Mouse (Mus musculus) thymus, postnatal 10 days (tissue): ENCODE results near the gene Cntnap4.
"Not testable (repeated sequence)": the region's sequence is repeated elsewhere in the genome, so short reads cannot be mapped to it uniquely, and the experiment has no call there.

Experiments
- DNase-seq, 2 experiments: peaks; one replicate each; pipeline ENCODE4 v3.0.0; 2021; ENCODE audit warnings: low spot score in 2 of 2

Gene Cntnap4

GRCm38 (mm10) chr8:112724918-112725317 lies 155.1 kb downstream of the Cntnap4 start:
- DNase-seq: no peak

- no peak for DNase-seq
Observed at GRCm38 (mm10) chr8:112730583-112731432, 161.0 kb downstream of the Cntnap4 start.

GRCm38 (mm10) chr8:112735575-112735974 lies 165.7 kb downstream of the Cntnap4 start:
- no peak for DNase-seq

- no peak for DNase-seq
Observed at GRCm38 (mm10) chr8:112743331-112743730, 173.5 kb downstream of the Cntnap4 start.

DNA sequence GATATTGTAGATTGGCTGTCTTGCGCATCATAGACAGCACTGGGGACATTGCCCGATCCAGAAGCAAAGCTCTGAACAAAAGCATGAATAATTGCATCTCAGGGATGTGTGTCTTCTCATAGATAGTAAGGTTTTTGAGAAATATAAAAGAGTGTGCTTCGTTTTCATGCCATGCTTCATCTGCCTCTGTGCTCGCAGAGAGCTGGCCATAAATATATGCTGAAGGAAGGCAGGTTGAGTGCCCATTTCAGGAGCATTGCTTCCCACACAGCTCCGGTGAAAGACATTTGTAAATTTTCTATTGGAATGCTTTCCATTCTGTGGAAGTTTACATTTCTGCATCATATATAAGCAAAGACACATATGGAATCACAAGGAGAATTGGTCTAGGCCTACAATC lies 177.5 kb downstream of the Cntnap4 start:
- DNase-seq: no peak

DNA sequence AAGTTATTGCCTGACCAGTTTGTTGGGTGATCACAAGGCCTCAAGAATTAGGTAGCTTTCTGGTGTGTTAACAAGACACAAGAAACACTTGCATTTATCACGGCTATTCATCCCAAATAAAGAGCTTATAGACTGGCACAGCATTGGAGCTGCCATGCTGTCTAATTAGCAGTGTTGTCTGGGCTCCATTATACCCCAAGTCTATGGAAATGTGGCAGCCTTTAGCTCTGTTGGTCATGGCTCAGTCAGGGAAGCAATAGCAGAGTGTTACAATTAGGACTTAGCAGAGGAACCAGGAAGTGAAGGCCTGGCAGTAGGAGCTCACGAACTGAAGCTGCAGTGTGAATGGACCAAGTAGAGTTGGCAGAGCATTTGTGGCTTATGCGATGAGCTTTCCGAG lies 185.3 kb downstream of the Cntnap4 start:
- no peak for DNase-seq

DNA sequence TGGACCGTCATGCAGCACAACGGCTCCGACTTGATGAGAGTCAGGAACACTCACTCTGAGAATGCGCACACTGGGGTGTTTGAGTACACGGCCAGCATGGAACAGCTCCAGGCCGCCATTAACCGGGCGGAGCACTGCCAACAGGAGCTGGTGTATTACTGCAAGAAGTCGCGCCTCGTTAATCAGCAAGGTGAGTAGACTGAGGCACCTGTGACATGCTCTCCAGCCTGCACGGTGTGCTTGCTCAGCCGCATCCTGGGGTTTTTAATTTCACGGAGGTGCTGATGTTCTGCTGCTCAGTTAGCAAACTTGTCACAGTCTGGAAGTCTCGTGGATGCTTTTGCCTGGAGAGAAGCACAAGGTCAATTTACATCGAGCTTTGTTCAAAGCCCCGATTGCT lies 233.2 kb downstream of the Cntnap4 start:
- DNase-seq: no peak

GRCm38 (mm10) chr8:112809382-112809781 lies 239.5 kb downstream of the Cntnap4 start:
- DNase-seq: no peak

- no peak for DNase-seq
Observed at GRCm38 (mm10) chr8:112841057-112841456, 271.2 kb downstream of the Cntnap4 start.

DNA sequence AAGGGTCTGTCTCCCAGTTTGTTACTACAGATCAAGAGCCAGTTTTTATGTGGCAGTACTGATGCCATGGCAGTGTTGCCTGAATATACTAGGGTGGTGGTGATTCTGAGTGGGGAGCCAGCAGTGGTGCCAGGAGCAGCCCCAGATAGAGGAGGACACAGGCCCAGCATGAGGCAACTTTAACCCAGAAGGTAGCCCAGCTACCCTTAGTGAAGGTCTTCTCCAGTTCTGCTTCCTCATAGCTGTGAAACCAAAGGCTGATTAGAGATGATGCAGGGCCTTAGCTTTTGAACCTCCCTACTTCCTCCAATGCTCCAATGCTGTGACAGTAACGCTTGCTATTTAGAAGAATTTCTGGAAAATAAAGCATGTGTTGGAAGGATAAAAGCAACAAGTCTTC lies 279.7 kb downstream of the Cntnap4 start:
- not testable (repeated sequence) for DNase-seq

DNA sequence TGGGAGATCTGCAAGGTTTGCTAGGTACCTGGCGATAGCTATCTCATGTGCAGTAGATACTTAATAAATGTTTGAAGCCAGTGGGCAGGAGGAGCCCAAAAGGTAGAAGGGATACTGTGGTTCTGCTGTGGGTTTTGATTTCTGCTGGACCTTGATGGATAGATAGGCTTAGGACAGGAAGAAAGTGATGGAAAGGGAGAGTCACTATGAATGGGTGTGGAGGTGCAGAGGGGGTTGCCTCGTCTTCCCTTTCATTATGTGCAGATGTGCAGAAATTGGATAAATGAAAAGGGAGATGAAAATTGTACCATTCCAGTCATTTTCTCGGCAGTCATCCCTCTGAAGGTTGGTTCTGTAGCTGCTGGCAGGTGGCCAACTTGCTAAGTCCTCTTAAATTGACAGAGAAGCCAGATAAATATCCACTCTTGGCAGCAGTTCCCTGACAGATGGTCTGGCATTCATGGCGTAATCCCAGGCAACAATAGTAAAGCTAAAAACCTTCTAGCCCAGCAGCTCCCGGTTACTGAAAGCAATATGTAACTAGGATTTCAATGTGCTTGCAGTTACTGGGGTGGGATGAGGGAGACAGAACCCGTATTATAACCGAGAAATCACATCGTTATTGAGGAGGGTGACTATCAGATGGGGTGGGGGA lies 336.7 kb downstream of the Cntnap4 start:
- DNase-seq: no peak

GRCm38 (mm10) chr8:112909527-112909926 lies 339.7 kb downstream of the Cntnap4 start:
- DNase-seq: no peak

GRCm38 (mm10) chr8:112911422-112911821 lies 341.6 kb downstream of the Cntnap4 start:
- DNase-seq: no peak

DNA sequence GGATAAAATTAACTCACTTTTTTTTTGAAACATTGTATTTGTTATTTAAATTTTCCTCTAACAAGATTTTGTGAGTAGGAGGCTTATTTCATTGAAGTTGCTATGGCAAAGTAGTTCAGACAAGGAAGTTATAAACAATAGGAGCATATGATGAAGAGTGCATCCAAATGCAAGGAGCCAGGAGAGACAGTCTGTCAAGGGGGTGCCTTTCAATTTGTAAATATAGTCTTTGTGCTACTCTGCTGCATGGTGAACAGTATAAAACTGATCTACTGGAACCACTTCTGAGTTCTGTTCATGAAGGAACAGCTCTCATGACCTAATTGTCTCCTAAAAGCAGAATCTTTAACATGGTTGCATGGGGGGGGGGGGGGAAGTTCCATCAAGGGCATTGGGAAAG lies 352.3 kb downstream of the Cntnap4 start:
- no peak for DNase-seq

- no peak for DNase-seq
Observed at GRCm38 (mm10) chr8:112922789-112923188, 352.9 kb downstream of the Cntnap4 start.
